Mouse (Mus musculus): ENCODE data around the gene Vmn2r27. TPM values are rescaled to one million over a fixed set of nuclear protein-coding genes. Genes with fewer than 3 reads are reported as not detected.

The Vmn2r27 gene
- polyA plus RNA-seq (2016; fragmentation: Nextera tagmentation; extraction: Ambion mirVana) = not detected in 2 replicates

- Histone ChIP-seq H3K9me3 (no peaks in the 10 kb centered on the region), H3K27me3 (replicated peaks; ENCODE audit: low read depth, poor library complexity, severe bottlenecking) (no peaks in the 10 kb centered on the region), H3K27ac (replicated peaks) (no peak within 1 kb of the TSS), H3K4me1 (no peaks in the 10 kb centered on the region), H3K36me3 (replicated peaks) (no peaks in the 10 kb centered on the region), H3K4me3 (no peak within 1 kb of the TSS)
- WGBS = 76% methylated on average over 1 of the region's 1 CpGs
- DNase-seq (ENCODE audit: low spot score) = no peak
Observed at GRCm38 (mm10) chr6:124231756-124232155, at the start of gene Vmn2r27. Gene Vmn2r27, minus strand, starts transcription at chr6:124231856.

DNA sequence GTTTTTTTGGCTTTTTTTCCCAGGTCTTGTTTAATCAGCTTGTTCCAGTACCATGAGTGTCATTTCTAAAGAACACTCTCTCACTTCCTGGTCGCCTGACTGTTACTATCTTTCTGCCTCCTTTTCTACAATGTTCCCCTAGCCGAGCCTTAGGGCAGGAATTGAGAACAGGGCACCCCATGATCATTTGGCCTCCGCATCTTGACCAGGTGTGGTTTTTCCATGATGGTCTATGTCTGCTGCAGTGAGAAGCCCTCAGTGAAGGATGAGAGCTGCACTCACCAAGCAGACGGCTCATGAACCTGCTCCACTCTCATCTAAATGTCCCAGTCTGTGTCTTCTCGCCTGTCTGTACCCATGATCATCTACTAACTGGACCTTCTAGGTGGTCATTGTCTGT is 46.6 kb upstream of the Vmn2r27 start:
- no peak for DNase-seq (ENCODE audit: low spot score)
- Histone ChIP-seq H3K27me3 (replicated peaks; ENCODE audit: low read depth, poor library complexity, severe bottlenecking) (no peaks in the 10 kb centered on the region), H3K9me3 (no peaks in the 10 kb centered on the region), H3K36me3 (replicated peaks) (no peaks in the 10 kb centered on the region), H3K27ac (replicated peaks) (no peak overlapping the region), H3K4me1 (no peaks in the 10 kb centered on the region), H3K4me3 (no peak overlapping the region)
- WGBS = 82% methylated on average over 5 of the region's 5 CpGs

DNA sequence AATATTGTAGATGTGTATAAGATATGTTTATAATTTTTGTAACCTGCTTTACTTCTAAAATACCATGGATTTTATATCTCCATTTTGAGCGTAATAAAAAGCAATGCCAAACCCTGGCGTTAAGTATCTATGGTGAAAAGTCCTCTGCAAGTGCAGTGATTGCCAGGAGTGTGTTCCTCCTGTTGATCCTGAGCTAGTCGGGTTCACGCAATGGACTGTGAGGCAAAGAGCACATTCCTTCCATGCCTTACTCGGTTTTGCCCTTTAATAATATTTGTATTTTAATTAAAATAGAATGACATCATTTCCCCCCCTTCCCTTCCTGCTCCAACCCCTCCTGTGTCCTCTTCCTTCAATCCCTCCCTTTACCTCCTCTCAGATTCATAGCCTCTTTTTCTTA is 46.0 kb upstream of the Vmn2r27 start:
- Histone ChIP-seq H3K27ac (replicated peaks) (no peak overlapping the region), H3K4me3 (no peak overlapping the region), H3K27me3 (replicated peaks; ENCODE audit: low read depth, poor library complexity, severe bottlenecking) (no peaks in the 10 kb centered on the region), H3K36me3 (replicated peaks) (no peaks in the 10 kb centered on the region), H3K4me1 (no peaks in the 10 kb centered on the region), H3K9me3 (no peaks in the 10 kb centered on the region)
- no peak for DNase-seq (ENCODE audit: low spot score)
- 85% methylated on average over 5 of the region's 5 CpGs for WGBS

DNA sequence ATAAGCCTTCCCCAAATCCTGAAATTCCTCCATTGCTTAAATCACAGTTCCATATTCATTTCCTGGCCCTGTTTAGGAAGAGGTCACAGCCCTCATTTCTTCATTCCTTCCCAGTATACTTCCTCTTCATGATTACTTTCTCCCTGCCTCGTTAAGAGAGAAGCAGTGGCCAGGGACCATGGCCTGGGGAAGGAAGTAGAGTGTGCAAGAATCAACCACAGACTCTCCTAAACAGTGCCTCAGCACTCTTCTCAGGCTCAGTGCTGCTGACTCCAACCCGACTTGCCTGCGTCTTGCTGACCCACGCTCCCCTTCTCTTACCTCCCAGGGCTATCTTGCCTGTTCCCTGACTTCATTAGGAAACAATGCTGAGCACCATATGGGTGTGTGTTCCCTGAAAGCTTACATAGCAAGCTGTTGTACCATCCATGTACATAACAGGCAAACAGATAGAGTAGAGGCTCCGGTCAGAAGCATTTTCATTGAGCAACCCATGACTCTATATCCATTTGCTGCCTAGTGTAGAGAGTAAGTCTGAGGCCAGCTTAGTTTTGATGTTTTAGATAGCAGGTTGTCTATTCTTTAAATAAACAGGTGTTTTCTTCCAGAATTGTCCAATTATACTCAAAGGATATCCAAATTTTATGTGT is 41.7 kb upstream of the Vmn2r27 start:
- Histone ChIP-seq H3K4me3 (no peak overlapping the region), H3K27me3 (replicated peaks; ENCODE audit: low read depth, poor library complexity, severe bottlenecking) (no peaks in the 10 kb centered on the region), H3K9me3 (no peaks in the 10 kb centered on the region), H3K27ac (replicated peaks) (no peak overlapping the region), H3K36me3 (replicated peaks) (no peaks in the 10 kb centered on the region), H3K4me1 (no peaks in the 10 kb centered on the region)
- no peak for DNase-seq (ENCODE audit: low spot score)
- WGBS = 74% methylated on average over 5 of the region's 5 CpGs

GRCm38 (mm10) chr6:124262696-124263095 is 31.0 kb upstream of the Vmn2r27 start:
- peak; percentile 72 for DNase-seq (ENCODE audit: low spot score)
- Histone ChIP-seq H3K4me3 (no peak overlapping the region), H3K27me3 (replicated peaks; ENCODE audit: low read depth, poor library complexity, severe bottlenecking) (no peaks in the 10 kb centered on the region), H3K4me1 (no peaks in the 10 kb centered on the region), H3K27ac (replicated peaks) (peak overlapping the region; percentile 19; the same call in 1 of the 2 replicates), H3K36me3 (replicated peaks) (no peaks in the 10 kb centered on the region), H3K9me3 (no peaks in the 10 kb centered on the region)
- WGBS = 6% methylated on average over 3 of the region's 3 CpGs

DNA sequence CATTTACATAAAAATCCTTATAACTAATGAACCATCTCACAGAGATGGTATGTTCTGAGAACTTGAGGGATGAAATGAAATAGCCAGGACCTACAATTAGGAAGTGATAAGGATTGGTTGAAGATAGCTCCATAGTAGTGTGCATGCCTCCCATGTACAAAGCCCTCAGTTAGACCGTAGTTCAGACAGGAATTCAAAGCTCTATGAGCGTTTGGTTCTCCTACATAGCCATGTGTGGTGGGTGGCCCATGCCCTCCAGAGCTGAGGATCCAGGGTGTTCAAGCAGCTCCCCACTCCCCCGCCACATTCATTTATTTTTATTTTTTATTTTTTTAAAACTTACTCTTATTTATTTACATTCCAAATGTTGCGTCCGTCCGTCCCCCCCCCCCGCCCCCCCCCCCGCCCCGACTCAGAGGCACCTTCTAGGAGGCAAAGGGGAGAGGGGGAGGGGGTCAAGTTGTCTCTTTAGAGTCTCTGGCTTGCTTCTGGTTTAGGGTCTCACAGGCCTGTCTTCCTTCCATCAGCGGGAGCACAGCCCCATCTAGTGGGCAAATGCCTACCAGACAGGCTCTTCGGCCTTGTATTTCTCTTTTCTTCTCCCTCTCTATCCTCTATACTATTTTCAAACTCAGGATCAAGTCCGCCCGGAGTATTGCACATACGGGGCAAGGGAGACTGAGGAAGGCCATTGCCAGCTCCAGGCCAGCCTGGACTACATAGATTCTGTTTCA is 28.7 kb upstream of the Vmn2r27 start:
- H3K27me3 ChIP-seq (replicated peaks; ENCODE audit: low read depth, poor library complexity, severe bottlenecking) = no peaks in the 10 kb centered on the region
- H3K36me3 ChIP-seq (replicated peaks) = no peaks in the 10 kb centered on the region
- DNase-seq (ENCODE audit: low spot score) = peak; percentile 83

DNA sequence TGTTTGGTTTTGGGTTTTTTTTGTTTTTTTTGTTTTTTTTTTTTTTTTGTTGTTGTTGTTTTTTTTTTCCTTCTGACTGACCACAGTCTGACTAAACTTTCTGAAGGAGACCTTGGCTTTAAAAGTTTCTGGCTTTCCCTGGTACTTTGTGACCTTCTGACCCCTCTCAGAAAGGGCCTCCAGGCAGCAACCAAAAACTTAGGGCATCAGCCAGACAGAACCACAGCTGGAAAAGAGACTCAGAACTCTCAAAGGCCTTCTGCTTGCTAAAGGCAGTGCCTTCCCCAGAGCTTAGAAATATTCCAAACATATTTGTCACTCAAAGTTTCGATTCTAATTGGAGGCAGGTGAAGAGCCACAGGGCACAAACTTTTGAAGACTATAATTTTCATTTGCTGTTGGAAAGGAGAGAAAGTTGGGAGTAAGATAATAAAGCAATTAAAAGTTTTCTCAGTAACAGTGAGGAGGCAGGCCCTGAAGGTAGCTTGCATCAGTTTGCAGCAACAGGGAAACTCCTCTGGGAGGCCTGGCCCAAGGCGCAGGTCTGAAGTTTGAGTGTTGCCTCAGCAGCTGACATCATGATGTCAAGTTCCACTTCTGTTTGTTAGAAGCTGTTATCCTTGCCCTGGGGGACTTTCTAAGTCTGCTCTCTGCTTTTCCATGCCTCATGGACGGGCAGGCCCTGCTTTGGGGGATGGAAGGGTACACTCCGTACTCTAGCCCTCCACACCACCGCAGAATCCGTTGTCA is 24.2 kb upstream of the Vmn2r27 start:
- DNase-seq (ENCODE audit: low spot score) = peak; percentile 41
- Histone ChIP-seq H3K9me3 (no peaks in the 10 kb centered on the region), H3K27me3 (replicated peaks; ENCODE audit: low read depth, poor library complexity, severe bottlenecking) (no peaks in the 10 kb centered on the region), H3K4me3 (no peak overlapping the region), H3K36me3 (replicated peaks) (no peaks in the 10 kb centered on the region), H3K27ac (replicated peaks) (peak overlapping the region; percentile 71), H3K4me1 (peaks cover 8% of the 10 kb centered on the region)
- 33% methylated on average over 6 of the region's 6 CpGs for WGBS

More for the DNA sequence above, 28.7 kb upstream of the Vmn2r27 start:
- H3K4me3 ChIP-seq = no peak overlapping the region
- no peaks in the 10 kb centered on the region for H3K9me3 ChIP-seq
- peaks cover 8% of the 10 kb centered on the region for H3K4me1 ChIP-seq
- H3K27ac ChIP-seq (replicated peaks) = no peak overlapping the region
- 21% methylated on average over 14 of the region's 14 CpGs for WGBS

GRCm38 (mm10) chr6:124202116-124202515 is 29.5 kb downstream of the Vmn2r27 start:
- H3K36me3 ChIP-seq (replicated peaks) = no peaks in the 10 kb centered on the region
- no peaks in the 10 kb centered on the region for H3K27me3 ChIP-seq (replicated peaks; ENCODE audit: low read depth, poor library complexity, severe bottlenecking)
- H3K27ac ChIP-seq (replicated peaks) = no peak overlapping the region
- H3K4me1 ChIP-seq = no peaks in the 10 kb centered on the region
- 87% methylated on average over 4 of the region's 4 CpGs for WGBS
- no peaks in the 10 kb centered on the region for H3K9me3 ChIP-seq
- no peak overlapping the region for H3K4me3 ChIP-seq
- no peak for DNase-seq (ENCODE audit: low spot score)

DNA sequence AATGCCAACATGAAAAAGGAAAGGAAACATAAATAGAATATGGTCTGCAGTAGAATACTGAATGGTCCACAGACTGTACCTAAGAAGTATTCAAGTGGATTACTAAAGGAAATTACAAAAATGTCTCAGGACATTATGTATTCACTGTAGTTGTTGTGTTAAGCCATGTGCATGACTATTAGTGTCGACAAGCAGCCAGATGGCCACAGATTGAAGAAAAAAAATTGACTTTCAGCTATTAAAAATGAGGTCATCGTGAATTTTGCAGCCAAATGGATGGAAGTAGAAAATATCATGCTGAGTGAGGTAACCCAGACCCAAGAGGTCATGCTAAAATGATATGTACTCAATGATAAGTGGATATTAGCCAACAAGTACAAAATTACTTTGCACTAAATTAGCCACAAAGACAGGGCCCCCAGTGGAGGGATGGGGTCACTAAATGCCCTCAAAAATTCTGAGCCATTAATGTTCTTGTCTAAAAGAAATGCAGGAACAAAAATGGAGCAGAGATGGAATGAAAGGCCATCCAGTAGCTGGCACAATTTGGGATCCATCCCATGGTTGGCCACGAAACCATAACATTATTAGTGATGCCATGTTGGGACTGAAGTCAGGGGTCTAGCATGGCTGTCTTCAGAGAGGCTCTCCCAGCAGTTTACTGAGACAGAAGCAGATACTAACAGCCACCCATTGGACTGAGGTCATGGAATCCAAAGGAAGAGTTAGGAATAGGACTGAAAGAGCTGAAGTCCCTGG is 63.0 kb downstream of the Vmn2r27 start:
- no peaks in the 10 kb centered on the region for H3K4me1 ChIP-seq
- 83% methylated on average over 3 of the region's 3 CpGs for WGBS
- H3K27ac ChIP-seq (replicated peaks) = no peak overlapping the region

GRCm38 (mm10) chr6:124166596-124166995 is 65.1 kb downstream of the Vmn2r27 start:
- 83% methylated on average over 2 of the region's 2 CpGs for WGBS
- no peaks in the 10 kb centered on the region for H3K36me3 ChIP-seq (replicated peaks)
- H3K4me1 ChIP-seq = no peaks in the 10 kb centered on the region
- no peak overlapping the region for H3K4me3 ChIP-seq
- H3K27ac ChIP-seq (replicated peaks) = no peak overlapping the region
- no peak for DNase-seq (ENCODE audit: low spot score)
- H3K9me3 ChIP-seq = no peaks in the 10 kb centered on the region
- no peaks in the 10 kb centered on the region for H3K27me3 ChIP-seq (replicated peaks; ENCODE audit: low read depth, poor library complexity, severe bottlenecking)

More for the DNA sequence above, 63.0 kb downstream of the Vmn2r27 start:
- DNase-seq (ENCODE audit: low spot score) = no peak
- Histone ChIP-seq H3K36me3 (replicated peaks) (no peaks in the 10 kb centered on the region), H3K4me3 (no peak overlapping the region), H3K27me3 (replicated peaks; ENCODE audit: low read depth, poor library complexity, severe bottlenecking) (no peaks in the 10 kb centered on the region), H3K9me3 (no peaks in the 10 kb centered on the region)

DNA sequence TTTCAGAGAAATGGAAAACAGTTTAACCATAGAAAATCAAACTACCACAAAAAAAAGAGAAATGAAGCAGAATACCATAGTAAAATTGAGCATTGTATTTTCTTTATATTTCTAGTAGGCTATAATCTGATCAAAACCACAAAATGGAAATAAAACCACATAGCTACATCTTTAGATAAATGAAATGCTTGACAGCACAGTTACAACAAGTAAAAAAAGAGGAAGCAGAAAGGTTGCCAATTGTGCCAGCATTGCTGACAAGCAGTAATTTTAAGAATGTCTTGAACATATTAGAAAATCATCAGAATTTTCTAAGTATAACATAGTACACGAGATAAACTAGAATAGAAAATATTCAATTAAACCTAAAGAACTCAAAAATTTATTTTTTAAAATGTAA is 81.8 kb downstream of the Vmn2r27 start:
- Histone ChIP-seq H3K36me3 (replicated peaks) (no peaks in the 10 kb centered on the region), H3K27ac (replicated peaks) (no peak overlapping the region), H3K4me3 (no peak overlapping the region), H3K9me3 (no peaks in the 10 kb centered on the region), H3K4me1 (no peaks in the 10 kb centered on the region), H3K27me3 (replicated peaks; ENCODE audit: low read depth, poor library complexity, severe bottlenecking) (no peaks in the 10 kb centered on the region)
- 71% methylated on average over 1 of the region's 1 CpGs for WGBS
- DNase-seq (ENCODE audit: low spot score) = no peak
